Mouse (Mus musculus) urinary bladder, postnatal 14 days (tissue): ENCODE measurements at regions not wholly inside any gene's neighbourhood (a gene's known extent, or its start where the extent isn't known, plus 50 kb on each side); places are given as distances from the start of the nearest gene placed in this dataset.

Experiments used
- DNase-seq: peaks from one replicate; pipeline ENCODE4 v3.0.0; 2021; ENCODE audit warnings: low spot score

- DNase-seq: no peak
These were observed 78.3 kb upstream of the Kcnj16 start for GRCm38 (mm10) chr11:110889354-110890151.

- DNase-seq: no peak
These were observed 77.4 kb upstream of the Kcnj16 start for GRCm38 (mm10) chr11:110890411-110890810.

- no peak for DNase-seq
These were observed 64.9 kb upstream of the Kcnj16 start for GRCm38 (mm10) chr11:110902918-110903317.
